Mouse (Mus musculus) induced T-regulatory cell, adult 2 months (primary cell): Measurements from ENCODE around the gene Galk1.
A peak's percentile ranks its signal among the peaks of the same experiment; 100 is the strongest.

Experiments used
- DNase-seq: peaks from one replicate; pipeline ENCODE4 v3.0.0-alpha.2; 2012; ENCODE audit warnings: low read depth

Gene Galk1

DNA sequence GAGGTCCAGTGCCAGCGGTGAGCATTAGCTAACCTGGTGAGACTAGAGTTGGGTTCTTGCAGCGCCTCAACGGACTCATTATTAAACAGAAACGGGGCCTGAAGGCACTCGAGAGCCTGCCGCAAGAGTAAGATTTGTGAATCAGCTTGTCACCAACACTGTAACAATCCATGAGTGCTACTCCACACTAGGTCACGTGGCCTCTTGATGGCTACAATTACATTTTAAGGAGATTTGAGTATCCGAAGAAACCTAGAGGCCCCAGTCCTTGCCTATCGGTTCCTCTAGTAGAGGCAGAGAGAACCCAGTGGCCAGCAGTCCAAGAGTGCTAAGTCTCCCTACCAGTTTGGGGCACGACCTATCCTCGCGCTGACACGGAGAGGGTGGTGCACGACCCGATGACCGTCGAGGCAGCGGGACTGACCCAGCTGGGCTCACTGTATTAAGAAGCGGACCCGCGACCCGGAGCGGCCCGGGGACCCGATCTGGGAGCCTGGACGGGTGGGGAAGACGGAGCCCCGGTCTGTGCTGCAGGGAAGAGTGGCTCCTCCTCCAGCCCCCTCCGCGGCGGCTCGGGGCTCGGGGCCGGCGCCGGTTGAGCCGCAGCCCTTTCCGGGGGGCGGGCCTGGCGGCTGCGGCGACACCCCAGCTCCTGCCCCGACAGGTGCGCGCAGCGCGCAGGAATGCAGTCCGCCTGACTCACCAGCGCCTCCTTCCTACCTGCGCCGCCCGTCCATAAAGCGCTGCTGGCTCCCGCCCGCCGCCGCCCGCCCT, 38.0 kb downstream of the Galk1 start, which contains the start of gene Itgb4:
Gene Itgb4 (plus strand): TSS at position 401 of the 774 bp plus-strand sequence.
- DNase-seq: peak; percentile 72

- DNase-seq: no peak
These were observed 41.5 kb downstream of the Galk1 start for GRCm38 (mm10) chr11:115971016-115971415.

DNA sequence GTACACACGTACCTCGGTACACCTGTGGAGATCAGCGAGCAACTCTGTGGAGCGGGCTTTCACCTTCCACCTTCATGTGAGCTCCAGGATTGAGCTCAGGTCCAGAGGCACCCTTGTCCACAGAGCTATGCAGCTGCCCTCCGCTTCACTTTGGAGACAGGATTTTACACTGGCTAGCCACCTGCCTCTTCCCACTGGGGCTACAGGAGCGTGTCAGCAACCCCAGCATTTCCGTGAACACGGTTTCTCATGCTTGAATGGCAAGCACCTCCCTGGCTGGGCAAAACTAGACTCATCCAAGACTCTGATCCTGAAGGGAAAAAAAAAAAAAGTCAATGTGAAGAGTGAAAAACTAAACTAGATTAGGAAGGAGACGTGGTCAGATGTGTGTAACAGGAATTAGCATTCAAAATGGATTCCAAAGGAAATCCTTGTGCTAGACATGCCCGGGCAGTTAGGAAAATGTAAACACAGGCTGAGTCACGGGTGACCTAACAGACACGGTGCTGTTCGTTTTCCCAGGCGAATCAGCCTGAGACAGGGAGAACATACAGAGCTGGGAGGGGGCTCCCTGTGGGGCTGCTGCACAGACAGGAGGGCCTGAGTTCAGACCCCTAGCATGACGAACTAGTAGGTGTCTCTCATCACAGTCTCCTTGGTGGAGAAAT, 42.4 kb downstream of the Galk1 start:
- DNase-seq: no peak

DNA sequence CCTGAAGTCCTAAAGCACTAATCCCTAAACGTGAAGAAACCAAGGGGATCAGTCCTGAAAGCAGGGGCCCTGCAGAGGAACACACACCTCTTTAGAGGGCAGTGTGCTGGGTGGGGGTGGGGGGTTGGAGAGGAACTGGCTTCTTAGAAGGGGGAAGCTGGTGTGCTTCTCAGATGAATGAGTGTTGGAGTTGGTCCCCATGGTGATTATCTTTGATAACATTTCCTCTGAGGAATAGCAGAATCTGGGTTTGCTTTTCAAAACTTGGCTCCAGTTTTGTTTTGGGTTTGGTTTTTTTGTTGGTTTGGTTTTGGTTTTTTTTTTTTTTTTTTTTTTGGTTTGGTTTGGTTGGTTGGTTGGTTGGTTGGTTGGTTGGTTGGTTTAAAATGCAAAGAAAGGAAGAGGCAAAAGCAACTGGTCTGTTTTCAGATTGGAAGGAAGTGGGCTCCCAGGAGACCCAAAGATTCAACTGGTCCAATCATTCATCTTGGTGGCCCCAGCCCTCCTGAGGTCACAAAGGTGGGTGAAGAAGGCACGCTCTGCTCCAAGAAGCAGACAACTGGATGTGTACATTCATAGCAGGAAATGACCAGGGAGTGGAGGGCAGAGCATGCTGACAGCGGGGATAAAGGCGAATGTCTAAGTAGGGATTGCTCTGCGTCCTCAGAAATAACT, 43.7 kb downstream of the Galk1 start:
- DNase-seq: peak; percentile 17

DNA sequence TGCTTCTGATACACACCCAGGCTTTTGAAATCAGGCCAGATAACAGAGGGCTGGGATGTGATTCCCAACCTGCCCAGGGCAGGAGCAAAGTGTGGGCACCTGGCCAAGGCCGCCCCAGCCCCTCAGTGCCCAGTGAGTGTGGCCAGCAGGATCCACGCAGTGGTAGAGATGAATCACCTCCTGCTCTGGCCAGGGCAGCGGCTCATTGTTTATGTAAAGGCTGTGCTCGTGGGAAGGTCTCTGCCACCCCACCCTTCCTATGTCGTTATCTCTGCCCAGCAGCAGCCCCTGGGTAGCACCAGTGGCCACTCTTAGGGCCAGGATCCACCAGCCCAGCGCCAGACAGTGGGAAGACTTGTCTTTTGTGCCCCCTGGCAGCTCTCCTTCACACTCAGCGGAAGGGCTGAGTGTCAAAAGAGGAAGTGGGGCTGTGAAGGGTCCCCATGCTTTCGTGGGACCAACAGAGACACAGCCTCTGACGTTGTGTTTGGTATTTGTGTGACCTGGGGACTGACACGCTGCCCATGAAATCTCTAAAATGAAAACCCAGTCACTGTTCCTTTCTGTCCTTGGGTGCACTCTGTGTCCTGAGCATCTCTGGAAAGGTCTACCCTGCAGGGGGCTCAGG, 47.4 kb downstream of the Galk1 start:
- no peak for DNase-seq

- no peak for DNase-seq
These were observed 49.7 kb downstream of the Galk1 start for GRCm38 (mm10) chr11:115962651-115963412.

DNA sequence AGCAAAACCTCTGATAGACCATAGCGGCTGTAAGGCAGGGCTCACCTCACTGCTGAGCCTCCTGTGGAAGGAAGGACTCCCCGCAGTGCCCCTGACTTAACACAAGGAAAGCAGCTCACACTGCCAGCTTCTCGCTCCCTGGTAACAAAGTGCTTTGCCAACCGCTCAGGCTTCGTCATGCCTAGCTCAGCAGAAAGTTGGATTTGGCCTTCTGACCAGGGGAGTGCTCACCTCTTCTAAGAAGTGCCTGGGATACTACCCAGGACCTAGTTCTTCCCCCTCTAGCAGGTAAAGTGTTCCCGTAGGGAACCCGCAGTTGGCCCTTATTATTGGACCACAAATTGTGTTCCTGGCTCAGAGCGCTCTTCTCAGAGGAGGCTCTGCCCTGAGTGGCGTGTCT, 53.5 kb downstream of the Galk1 start:
- DNase-seq: no peak
